Mouse (Mus musculus) cerebellum, adult 9-10 months (tissue): ENCODE measurements around the gene Cisd1.

Experiments
- DNase-seq: peaks from one replicate; pipeline ENCODE4 v3.0.0; 2022

The Cisd1 gene

DNA sequence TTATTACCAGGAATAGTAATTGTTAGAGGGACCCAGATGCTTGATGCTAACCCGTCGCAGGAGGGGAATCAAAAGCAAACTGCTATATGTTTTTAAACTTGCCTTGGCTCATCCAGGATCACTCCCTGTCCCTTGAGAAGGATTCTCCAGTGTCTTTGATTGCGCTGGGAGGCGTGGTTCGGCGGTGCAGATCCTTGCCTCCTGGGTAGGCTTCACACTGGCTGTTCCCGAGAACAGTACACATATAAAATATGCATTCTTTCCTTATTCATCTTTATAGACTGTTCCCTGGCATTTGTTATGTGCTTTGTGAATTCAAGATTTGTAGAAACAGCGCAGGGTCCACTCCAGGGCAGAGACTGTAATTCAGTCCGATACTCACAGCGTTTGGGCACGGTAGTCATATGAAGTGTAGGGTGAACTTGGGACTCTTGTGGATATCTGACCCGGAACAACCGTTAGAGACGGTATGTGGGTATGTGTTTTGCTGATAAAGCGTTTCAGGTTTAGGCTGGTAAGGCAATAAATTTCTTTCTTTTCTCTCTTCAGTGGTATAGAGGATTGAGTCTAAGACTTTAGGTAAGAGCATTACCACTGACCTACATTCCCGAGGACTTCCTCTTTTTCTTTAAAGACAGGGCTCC, 4.0 kb upstream of the Cisd1 start:
- DNase-seq = peak; percentile 17

DNA sequence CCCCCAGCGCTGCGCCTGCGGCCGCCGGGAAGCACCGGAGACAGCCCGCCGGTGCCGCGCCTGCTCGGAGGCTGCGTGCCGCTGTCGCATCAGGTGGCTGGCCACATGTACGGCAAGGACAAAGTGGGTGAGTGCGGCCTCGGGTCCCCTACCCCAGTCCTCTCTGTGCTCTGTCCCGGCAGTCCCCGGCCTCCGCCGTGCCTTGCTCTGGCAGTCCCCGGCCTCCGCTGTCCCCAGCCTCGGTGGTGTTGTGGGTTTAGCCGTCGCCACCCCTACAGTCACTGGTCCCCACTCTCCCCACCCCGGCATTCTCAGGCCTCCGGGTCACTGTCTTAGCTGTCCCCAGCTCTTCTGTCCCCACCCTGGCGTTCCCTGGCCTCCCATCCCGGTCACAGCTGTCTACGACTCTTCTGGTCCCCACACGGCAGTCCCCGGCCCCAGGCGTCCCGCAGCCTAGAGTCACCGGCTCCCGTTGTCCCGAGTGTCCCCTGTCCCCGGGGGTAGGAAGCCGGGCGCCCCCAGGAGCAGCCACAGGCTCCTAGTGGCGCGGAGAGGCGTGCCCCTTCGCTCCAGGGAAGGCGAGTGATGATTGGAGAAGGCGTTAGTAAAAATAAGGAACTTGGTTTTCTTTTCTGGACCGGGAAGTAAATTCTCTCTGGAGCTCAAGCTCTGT, 3.3 kb upstream of the Cisd1 start:
- DNase-seq = peak; percentile 73

DNA sequence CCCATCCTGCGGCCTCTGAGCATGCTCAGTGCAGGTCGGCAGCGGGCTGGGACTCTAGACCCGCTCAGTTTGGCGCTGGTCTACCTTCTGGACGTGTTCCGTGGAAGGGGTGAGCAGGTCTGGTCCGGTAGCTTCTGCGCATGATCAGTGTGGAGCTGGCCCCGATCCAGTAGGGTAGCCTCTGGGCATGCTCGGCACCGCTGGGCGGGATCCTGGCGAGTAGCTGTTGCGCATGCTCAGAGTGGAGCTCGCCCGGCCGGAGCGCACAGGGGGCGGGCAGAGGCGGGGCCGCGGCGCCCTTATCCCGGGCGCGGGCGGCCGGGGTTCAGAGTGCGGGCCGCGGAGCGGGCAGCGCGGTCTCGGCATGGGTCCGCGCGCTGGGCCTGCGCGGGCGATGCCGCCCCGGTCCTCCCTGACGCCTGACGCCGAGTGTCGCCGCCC, 2.8 kb upstream of the Cisd1 start, which contains the start of gene Ipmk:
Gene Ipmk, plus strand, starts transcription at position 255 of the 441 bp plus-strand sequence.
- DNase-seq = peak; percentile 100

DNA sequence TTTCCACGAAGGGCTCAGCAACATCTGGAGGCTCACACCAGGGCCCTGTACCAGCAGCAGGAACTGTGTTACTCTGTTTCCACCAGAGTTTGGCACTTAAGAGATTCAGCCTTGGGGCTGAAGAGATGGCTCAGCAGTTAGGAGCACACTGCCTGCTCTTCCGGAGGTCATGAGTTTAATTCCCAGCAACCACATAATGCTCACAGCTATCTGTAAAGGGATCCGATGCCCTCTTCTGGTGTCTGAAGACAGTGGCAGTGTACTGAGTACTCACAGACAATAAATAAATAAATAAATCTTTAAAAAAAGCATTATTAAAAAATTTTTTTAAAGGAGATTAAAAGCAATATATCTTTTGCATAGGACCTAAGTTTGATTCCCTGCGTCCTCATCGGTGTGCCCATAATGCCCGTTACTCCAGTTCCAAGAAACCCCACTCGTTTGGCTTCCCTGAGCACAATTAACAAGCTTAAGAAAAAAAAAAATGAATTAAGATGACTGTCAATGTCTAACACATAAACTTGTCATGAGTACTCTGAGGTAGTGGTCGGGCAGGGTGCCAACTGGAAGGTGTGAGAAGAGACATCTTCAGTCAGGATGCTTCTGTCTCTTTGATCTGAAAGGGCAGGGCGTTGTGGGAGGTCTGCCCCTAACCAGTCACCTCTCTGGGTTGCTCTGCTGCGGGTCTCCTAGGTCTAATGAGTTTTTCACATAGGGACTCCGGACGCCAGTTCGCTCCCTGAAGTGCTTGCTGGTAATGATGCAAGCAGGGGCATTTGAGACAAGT, 2.2 kb upstream of the Cisd1 start:
- peak; percentile 64 for DNase-seq

DNA sequence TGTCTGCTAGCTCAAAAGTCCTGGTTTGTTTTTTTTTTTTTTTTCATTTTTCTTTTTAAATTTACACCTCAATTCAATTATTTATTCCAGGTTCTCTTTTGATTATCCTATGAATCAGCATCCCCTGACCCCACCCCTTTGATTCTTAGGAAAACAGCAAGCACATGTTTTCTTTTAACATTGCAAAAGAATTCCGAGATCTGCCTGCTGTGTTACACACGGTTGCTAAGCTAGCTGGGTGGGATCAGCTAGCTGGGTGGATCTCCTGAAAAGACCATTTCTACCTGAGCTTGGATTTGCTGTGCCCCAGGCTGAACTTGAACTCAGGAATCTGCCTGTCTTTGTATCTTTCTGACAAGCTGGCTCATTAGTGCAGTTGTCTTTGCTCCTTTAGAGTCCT, 1.4 kb upstream of the Cisd1 start:
- peak; percentile 25 for DNase-seq

DNA sequence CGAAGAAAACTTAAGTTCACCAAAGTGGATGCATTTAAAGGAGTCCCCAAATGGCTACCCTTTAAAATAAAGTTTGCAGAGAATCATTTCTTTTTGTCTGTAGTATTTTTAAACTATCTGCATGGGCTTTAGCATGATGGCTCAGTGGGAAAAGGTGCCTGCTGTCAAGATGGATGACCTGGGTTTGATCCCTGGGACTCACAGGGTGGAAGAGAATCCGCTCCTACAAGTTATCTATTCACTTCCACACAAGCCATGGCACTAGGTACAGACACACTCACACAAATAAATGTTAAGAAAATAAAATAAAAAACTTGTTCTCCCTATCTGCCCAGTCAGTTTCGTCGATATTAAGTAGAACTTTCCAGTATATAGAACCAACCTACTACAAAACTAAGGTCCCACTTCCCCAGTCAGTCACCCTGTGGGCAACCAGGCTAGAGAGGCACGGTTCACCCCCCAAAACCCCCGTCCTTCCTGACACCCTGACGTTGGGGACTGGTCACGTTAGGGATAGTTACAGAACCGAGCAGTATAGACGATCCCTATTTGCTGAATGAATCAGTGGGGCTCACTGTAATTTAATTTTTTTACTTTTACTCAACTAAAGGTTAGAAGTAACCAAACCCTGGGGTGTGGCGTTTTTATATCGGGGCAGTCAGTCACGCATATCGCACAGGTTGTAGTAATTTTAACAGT, 1.0 kb downstream of the Cisd1 start:
- DNase-seq = peak; percentile 45

DNA sequence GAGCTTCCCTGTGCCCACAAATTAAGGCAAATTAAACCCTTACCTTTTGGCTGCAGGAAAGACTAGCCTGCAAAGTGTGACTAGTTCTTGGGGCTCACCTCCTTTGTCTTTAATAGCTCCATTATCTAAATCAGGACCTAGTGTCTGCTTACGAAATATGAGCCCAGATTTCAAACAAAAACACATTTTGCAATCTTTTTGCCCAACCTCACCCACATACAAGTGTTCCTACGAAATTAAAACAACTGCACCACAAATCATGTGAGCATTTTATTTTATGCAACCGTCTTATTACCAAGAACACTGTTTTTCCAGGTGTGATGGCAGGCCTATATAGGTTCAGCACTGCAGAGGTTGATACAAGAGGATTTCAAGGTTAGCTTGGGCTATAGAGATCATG, 1.6 kb downstream of the Cisd1 start:
- no peak for DNase-seq

DNA sequence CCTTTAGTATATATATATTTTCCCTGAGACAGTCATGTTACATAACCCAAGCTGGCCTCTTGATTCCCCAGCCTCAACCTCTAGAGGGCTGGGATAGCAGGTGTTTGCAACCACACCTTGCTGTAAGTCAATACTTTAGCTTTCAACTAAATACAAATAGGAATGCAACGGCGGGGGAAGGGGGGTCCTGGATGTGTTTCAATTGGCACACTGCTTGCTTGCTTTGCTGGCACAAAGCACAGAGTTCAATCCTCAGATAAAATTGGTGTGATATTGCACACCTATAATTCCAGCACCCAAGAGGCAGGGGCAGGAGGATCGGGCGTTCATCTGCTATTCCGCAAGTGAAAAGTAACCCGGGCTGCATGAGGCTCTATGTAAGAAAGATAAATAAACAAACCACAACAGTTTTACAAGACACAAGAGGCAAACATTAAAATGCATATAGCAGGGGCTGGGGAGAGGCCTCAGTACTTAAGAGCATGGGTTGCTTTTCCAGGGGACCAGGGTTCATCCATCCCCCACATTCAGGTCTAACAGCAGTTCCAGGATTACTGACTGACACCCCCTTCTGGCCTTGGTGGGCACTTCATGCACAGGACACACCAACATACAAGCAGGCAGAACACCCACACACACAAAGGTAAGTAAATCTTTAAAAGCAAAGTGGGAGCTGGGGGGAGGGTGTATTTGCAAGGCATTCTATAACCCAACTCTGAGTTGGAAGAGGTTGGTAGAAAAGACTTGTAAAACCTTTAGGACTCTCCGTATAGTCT, 2.5 kb downstream of the Cisd1 start:
- peak; percentile 38 for DNase-seq

DNA sequence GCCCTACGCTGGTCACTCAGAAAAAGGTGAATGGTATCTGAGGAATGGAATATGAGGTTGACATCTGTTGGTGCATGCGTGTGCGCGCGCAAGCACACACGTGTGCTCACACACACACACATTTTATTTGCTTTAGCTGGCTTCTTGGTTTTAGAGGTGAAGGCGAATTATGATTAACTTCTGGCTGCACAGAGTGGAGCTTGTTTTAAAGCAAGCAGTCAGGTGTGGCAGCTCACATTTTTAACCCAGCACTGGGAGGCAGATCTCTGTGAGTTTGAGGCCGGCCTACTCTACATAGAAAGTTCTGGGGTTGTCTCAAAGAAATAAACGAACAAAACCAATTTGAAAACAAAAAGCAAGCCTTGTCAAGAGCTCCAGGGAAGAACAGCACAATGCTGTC, 3.5 kb downstream of the Cisd1 start:
- no peak for DNase-seq

DNA sequence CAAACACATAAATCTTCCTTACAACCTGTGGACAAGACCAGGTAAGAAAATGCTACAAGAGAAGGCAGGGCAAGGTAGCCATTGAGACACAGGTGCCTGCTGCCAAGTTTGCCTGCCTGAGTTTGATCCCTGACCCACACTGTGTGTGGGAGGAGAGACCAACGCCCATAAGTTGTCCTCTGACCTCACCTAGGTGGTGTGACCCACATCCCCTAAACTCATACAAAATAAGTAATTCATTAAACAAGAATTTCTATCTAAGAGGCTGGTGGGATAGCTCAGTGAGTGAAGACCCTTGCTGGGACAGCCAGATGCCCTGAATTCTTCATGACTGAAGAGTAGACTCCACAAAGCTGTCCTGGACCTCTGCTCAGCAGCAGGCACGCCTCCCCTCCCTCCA, 4.6 kb downstream of the Cisd1 start:
- DNase-seq = no peak

DNA sequence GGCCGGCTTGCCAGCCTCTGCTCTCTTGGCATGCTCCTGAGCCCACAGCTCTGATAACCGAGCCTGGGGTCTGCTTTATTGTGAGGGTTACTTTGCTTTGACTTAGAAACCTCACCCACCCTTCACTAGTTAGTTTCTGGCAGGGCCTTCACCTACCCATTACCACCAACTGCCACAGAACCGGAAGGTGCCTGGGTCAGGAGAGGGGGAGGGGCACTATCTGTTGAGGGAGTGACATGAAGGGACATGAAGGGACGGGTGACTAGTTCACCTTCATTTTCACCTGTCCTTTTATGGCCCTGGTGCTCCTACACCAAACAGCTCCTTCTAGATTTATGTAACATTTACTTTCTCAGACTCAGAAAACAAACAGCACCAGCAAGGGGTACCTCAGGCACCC, 5.3 kb downstream of the Cisd1 start:
- DNase-seq = no peak

DNA sequence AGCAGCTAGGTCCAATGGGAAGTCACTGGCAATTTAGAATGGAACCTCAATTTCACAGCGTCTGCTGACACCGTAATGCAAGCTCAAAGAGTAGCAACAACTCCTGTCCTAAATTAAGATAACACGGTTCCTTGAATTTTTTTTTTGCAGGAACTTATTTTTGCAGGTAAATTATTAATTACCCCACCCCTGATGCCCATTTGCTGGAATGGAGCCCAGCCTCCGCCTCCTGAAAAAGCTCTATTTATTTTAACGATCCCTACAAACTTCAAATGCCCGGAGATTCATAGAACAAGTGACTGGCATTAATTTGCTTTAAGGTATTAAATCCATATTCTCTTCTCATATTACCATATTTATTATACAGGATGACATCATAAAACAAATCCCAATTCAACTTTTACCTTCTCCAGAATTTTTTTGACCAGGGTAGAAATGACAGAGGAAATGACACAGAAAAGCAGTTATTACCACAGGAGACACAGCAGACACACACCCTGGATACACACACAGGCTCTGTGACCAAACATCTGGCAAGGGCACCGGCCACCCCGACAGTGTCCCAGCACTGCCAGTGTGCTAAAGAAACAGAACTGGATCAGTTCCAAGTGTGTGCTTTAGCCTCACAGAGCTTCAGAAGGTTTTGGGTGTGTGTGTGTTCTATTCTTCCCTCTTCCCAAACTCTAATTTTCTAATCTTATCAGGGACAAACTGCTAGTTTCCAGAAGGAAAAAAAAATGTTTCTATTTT, 6.4 kb downstream of the Cisd1 start:
- DNase-seq = no peak

DNA sequence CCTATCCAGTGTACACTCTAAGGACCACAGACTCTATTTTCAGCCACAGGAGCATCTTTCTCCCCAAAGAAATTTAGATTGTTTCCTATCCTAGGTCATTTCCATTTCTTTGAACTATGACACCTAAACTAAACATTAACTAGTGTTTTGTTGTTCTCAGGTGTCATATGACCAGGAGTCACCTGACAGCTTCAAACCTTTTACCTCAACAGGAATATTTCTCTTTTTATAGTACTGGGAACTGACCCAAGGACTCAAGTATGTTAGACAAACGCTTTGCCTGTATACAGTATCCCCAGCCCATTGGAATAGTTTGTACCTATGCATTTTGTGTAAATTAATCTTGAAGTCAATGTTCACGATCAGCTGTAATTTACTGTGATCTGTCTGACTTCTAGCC, 7.0 kb downstream of the Cisd1 start:
- no peak for DNase-seq

DNA sequence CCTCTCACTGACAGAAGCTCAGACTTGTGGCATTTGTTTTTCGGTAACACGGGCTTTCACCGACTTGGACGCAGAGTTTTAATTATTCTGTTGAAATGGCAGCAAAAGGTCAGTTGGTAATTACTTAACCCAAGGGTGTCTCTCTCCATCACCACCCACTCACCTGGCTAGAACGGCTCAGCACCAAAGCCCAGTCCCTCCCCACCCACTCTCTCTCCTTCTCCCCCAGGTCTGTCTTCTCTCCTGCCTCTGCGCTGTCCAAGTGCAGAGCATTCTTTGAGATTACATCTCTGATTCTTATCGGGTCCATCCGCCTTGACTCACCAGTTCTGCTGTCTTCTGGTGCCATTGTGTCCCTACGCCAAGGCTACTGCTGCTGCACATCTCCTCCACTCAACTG, 11.9 kb downstream of the Cisd1 start:
- no peak for DNase-seq

DNA sequence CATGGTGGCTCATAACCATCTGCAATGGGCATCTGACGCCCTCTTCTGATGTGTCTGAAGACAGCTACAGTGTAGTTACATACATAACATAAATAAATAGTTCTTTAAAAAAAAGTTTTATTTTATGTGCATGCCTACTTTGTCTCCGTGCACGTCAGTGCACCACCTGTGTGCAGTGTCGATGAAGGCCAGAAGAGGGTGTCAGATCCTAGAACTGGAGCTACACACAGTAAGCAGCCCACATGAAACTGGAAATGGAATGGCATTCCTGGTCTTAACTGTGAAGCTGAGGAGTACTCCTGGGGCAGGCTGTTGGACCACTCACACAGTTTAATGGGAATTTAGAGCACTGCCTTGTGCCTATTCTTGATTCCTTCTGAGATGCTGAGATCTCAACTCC, 12.4 kb downstream of the Cisd1 start:
- DNase-seq = no peak

DNA sequence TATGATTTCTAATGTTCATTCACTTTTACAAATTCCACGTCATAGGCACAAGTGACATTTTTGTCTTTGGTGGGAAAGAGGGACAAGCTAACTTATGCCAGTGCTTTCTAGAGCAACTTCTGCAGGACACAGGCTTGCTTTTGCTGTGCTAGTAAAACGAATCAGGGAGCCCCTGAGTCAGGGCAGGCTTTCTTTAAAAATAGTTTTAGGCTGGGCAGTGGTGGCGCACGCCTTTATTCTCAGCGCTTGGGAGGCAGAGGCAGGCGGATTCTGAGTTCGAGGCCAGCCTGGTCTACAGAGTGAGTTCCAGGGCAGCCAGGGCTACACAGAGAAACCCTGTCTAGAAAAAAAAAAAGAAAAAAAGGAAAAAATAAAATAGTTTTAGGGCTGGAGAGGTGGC, 12.8 kb downstream of the Cisd1 start:
- DNase-seq = no peak

DNA sequence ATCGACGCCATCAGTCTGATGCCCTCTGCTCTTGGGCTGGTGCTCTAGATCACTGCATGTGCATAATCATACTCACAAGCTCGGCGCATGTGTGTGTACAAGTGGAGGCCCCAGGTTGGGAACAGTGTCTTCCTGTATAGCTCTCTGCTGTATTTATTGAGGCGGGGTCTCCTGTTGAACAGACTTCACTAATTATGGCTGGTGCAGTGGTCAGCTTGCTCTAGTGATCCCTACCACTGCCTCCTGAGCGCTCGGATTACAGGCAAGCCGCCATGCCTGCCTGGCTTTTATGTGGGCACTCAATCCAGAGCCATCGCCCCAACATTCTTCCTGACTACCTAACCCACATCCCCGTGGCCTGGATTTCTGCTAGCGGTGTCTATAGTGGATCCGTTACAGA, 14.7 kb downstream of the Cisd1 start:
- no peak for DNase-seq

DNA sequence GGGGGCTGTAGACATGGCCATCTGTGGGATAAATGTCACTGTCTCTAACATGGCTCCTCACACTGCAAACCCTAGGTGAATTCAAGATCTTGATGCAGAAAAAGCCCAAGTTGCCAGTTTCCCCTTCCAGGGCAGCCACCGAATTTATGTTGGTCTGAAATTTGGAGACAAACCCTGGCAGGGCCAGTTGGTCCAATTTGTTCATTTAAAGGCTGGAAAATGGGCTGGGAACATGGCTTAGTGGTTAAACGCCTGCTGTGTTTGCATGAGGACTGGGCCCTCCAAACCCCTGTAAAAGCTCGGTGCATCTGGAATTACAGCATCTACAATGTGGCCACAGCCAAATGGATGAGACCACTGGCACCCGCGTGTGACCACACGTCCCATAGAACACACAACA, 15.5 kb downstream of the Cisd1 start:
- DNase-seq = no peak

DNA sequence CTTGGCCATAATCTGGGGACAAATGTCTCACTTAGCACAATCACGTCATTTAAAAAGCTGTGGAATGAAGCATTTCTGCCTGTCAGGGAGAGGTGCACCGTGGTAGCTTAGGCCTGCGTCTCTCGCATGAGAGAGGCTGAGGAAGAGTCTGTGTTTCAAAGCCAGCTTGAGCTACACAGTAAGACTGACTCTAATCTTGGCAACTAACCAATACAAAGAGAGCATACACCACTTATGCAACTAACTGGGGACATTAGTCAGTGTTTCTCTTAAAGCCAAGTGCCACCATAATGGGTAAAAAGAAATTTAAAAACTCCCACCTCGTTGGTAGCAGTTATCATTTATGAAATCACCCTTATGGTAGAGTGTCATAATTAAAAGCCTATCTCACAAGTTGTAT, 15.9 kb downstream of the Cisd1 start:
- DNase-seq = no peak

DNA sequence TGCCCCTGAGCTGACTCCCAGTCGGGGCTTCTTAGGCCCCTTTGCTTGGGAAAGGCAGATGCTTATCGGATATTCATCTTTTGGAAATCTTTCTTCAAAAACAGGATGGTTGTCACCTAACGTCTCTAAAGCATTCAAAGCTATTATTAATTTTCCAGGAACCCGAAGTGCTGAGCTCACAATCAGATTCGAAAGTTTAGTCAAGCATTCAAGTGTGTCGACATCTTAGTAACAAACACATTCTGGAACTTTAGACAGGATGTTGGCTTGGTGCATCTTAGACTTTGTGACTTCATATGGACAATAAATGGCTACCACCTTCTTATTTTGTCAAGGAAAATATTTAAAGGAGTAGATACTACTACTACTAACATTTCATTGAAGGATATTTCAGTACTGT, 16.4 kb downstream of the Cisd1 start:
- no peak for DNase-seq

DNA sequence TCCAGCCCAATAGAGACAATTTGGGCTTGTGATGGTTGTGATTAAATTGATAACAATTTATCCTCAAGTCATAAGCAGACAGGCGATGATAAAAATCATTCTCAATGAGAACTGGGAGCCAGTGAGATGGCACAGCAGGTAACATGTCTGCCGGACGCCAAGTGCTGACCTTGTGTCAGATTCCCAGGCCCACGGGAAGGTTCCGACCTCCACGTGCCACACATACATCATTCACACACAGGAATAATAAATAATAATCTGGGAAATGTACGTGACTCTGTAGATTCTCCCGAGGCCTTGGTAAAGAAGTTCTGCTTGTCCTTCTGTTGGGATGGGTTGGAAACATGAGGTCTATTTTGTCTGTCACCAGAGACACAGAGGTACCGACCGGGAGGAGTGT, 17.4 kb downstream of the Cisd1 start:
- no peak for DNase-seq

DNA sequence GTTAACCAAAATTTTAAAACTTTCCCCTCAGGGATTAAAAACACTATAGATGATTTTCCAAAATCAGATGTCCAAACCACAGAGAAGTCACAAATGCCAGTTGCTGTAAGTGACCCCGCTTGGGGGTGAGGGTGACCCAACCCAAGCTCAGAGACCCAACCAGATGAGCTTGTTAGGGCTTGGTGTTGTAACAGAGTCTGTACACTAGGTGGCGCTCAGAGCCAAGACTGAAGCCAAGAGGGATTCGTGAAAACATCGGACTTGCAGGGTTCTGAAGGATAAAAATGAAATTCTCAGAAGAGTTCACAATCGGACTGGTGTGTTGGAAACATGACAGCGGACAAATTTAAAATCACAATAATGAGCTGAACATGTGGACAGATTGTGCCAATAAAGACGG, 18.0 kb downstream of the Cisd1 start:
- DNase-seq = peak; percentile 75
